Mouse (Mus musculus) olfactory bulb, adult 2 months (tissue): Measurements from ENCODE around the gene Grid2. TPM values are rescaled to one million over a fixed set of nuclear protein-coding genes. Genes with fewer than 3 reads are reported as not detected.

ENCODE experiments used
- H3K27ac ChIP-seq: fragments of 200-500 bp; 2 replicates; pipeline ENCODE4 v1.5.1; 2012; ENCODE audit warnings: low read depth, low read length; ENCODE audit not compliant: insufficient read depth
- H3K4me1 ChIP-seq: fragments of 200-500 bp; 2 replicates; pipeline ENCODE4 v1.6.1; 2012; ENCODE audit warnings: low read length; ENCODE audit not compliant: control insufficient read depth, insufficient read depth
- H3K4me3 ChIP-seq: fragments of 200-500 bp; 2 replicates; pipeline ENCODE4 v1.5.1; 2012; ENCODE audit warnings: mild to moderate bottlenecking, low read depth, low read length, moderate library complexity; ENCODE audit not compliant: insufficient read depth
- CTCF ChIP-seq: fragments of 200-500 bp; IDR thresholded peaks from 2 replicates; pipeline ENCODE4 v1.5.1; 2012; ENCODE audit warnings: low read depth, mild to moderate bottlenecking, low read length, moderate library complexity; ENCODE audit not compliant: insufficient read depth
- POLR2A ChIP-seq: fragments of 200-500 bp; IDR thresholded peaks from 2 replicates; pipeline ENCODE4 v1.6.1; 2012; ENCODE audit warnings: mild to moderate bottlenecking, low read depth, low read length, moderate library complexity; ENCODE audit not compliant: insufficient read depth
- WGBS: fragments of 180-500 bp; shearing (Covaris S2); methylation state at CpG from one replicate; pipeline ENCODE4 v1.1.7; 2018; 5-methylcytosine and 5-hydroxymethylcytosine counted together
- polyA plus RNA-seq: library from polyadenylated mRNA; stranded (reverse); fragments of >200 nt; gene quantifications from 2 replicates; pipeline ENCODE4 v1.2.4, GENCODE M21; 2012; ENCODE audit warnings: low replicate concordance; ENCODE audit not compliant: missing spikeins, insufficient read depth, insufficient read length

The Grid2 gene
- polyA plus RNA-seq, 1 experiment = not detected

DNA sequence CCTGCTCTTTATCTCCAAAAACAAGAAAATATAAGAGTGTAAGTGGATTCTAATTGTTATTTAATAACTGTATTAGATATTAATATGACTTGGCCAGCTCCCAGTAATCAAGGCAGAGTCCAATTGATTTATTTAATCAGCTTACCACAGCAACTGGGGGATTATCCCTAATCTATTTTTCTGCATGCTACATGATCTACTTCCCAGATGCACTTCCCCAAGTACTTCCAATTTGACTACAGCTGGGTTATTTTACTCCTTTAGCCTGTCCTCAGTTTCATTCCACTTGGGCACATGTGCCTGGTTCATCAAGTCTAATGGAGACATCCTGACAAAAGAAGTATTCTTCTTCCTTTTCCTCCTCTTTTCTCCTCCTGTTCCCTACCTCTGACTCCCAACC, 539.0 kb downstream of the Grid2 start:
- Histone ChIP-seq H3K27ac (no peak overlapping the region), H3K4me1 (no peaks in the 10 kb centered on the region), H3K4me3 (no peak overlapping the region)
- no peak for TF ChIP-seq CTCF

- H3K4me1 ChIP-seq = no peaks in the 10 kb centered on the region
- 90% methylated on average over 5 of the region's 5 CpGs for WGBS
- TF ChIP-seq POLR2A = no peak
- TF ChIP-seq CTCF = no peak
- no peak overlapping the region for H3K4me3 ChIP-seq
- no peak overlapping the region for H3K27ac ChIP-seq
These were observed 564.6 kb downstream of the Grid2 start for GRCm38 (mm10) chr6:63820236-63820635.

GRCm38 (mm10) chr6:63862628-63863027, 607.0 kb downstream of the Grid2 start:
- H3K4me1 ChIP-seq = no peaks in the 10 kb centered on the region
- WGBS = 22% methylated on average over 2 of the region's 2 CpGs
- no peak overlapping the region for H3K27ac ChIP-seq
- H3K4me3 ChIP-seq = no peak overlapping the region
- no peak for TF ChIP-seq CTCF
- TF ChIP-seq POLR2A = no peak

- 50% methylated on average over 3 of the region's 3 CpGs for WGBS
- Histone ChIP-seq H3K4me1 (no peaks in the 10 kb centered on the region), H3K4me3 (no peak overlapping the region), H3K27ac (no peak overlapping the region)
- TF ChIP-seq POLR2A = no peak
- TF ChIP-seq CTCF = no peak
These were observed 621.5 kb downstream of the Grid2 start for GRCm38 (mm10) chr6:63877088-63877764.

- 43% methylated on average over 6 of the region's 6 CpGs for WGBS
- Histone ChIP-seq H3K27ac (no peak overlapping the region), H3K4me1 (no peaks in the 10 kb centered on the region), H3K4me3 (no peak overlapping the region)
- no peak for TF ChIP-seq CTCF
- no peak for TF ChIP-seq POLR2A
These were observed 622.2 kb downstream of the Grid2 start for GRCm38 (mm10) chr6:63877765-63878345.

DNA sequence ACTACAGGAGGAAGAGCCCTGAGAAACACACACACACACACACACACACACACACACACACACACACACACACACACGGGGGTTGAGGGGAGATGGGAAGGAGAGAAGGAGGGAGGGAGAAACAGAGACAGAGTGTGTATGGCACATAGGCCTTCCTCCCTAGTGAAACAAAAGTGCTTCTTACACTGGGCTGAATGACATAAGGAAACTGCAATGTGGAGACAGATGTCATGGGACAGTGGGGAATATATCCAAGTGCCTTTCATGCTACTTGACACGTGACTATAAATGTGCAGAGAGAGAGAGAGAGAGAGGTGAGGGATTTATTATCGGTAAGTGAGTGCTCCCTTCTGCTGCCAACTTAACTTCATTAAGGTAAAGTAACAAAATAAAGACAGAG, 639.0 kb downstream of the Grid2 start:
- 69% methylated on average over 3 of the region's 3 CpGs for WGBS
- no peak overlapping the region for H3K27ac ChIP-seq
- no peaks in the 10 kb centered on the region for H3K4me1 ChIP-seq
- H3K4me3 ChIP-seq = no peak overlapping the region
- no peak for TF ChIP-seq CTCF
- TF ChIP-seq POLR2A = no peak

- no peak for TF ChIP-seq POLR2A
- no peak for TF ChIP-seq CTCF
- Histone ChIP-seq H3K27ac (no peak overlapping the region), H3K4me1 (no peaks in the 10 kb centered on the region), H3K4me3 (no peak overlapping the region)
- 96% methylated on average over 2 of the region's 2 CpGs for WGBS
These were observed 642.5 kb downstream of the Grid2 start for GRCm38 (mm10) chr6:63898171-63898570.

DNA sequence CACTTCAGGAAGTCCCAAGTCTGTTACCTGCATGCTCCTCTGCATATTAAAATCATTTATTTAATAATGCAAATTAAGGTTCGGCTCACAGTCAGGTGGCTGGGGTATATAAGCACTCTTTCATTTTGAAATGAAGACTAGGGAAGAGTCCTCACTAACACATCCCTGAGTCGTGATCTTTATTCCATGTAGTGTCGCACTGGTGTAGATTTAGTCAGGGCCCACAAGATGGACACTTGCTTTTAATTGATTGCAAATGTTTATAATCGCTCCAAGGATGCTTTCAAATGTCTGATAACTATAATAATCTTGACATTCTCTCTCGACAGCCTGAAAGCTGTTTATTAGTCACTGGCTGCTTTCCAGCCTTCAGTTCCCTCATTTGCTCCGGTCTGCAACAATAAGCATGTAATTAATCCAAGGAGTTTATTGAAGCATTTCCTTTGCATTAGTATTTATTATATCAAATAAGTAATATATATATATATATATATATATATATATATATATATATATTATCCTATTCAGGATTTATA, 661.4 kb downstream of the Grid2 start:
- no peak overlapping the region for H3K27ac ChIP-seq
- no peaks in the 10 kb centered on the region for H3K4me1 ChIP-seq
- WGBS = 39% methylated on average over 6 of the region's 6 CpGs
- H3K4me3 ChIP-seq = no peak overlapping the region
- no peak for TF ChIP-seq POLR2A
- TF ChIP-seq CTCF = no peak

DNA sequence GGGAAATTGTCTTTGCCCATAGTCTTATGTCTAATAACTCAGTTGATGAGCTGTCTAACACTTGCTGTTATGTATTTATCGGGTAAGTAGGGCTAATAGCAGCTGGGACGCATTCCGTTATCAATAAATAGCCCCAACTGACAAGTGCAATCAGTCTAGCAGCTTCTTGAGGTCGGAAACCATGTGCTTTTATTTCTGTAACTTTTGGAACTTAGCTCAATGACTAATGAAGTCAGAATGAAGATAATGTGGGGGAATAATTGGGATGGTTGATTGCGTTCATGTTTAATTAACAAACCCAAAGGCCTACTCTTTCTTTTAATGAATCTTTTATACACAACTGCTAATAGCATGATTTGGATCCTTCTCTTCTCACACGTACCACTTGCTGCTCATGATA, 666.3 kb downstream of the Grid2 start:
- Histone ChIP-seq H3K4me3 (no peak overlapping the region), H3K4me1 (no peaks in the 10 kb centered on the region), H3K27ac (no peak overlapping the region)
- WGBS = 78% methylated on average over 6 of the region's 6 CpGs
- TF ChIP-seq POLR2A = no peak
- TF ChIP-seq CTCF = no peak
